In the genomic region with DNA sequence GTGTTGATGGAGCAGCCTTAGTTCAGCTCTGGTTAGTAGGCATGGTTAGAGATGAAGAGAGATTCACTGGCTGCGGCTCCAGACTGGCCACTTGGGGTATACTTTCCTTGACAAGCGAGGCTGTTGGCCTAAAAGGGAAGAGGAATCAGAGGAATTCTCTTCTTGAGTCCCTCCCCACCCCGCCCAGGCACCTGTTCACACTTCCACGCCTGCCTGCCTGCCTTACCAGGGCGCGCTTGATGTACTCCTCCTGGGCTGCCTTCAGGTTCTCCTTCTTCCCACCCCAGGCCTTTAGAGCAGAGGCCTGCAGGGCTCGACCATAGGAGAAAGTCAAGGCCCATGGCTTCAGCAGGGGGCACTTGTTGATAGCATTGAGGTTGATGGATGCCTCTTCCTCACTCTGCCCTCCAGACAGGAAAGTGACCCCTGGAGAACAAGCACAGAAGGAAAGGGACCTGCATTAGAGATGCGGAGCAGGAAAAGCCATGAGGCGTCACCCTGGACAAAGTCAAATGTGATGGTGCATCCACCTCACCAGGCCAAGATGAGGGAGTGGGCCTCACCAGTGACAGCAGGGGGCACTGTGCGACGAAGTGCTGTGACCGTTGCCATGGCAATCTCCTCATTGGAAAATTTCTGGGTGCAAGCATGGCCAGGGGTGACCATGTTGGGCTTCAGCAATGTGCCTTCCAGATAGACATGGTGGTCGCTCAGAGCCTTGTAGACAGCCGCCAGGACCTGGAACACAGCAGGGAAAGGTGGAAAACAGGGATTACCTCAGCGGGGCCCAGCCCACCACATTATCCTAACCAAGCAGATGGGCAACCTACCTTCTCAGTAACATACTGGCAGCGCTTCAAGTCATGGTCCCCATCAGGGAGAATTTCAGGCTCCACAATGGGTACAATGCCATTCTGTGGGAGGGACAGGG, we compare ENCODE assay signal across 14 mouse cellular contexts. TPM values are rescaled to one million over a fixed set of nuclear protein-coding genes. Genes with fewer than 3 reads are reported as not detected.
DNase-seq lines count a peak whose midpoint lies in the region; ATAC-seq and TF ChIP-seq lines count a peak whose summit lies in the region.
"Had no signal": no experiment of that assay in that cellular context is flagged by ENCODE, and none has a peak within 500 bp of the region (broad histone marks: within the 10 kb centered on the region; RNA-seq: fewer than 3 reads in every experiment).

No protein-coding gene starts in this region.

- peak overlapping the region; percentile 100 for H3K9ac ChIP-seq in heart, embryonic 13.5 days
- 0 out of 2 replicates have a peak overlapping the region, but pooled peaks have one; percentile 31 for H3K9ac ChIP-seq in midbrain, embryonic 12.5 days (replicated peaks)
- no peak overlapping the region for H3K9ac ChIP-seq in midbrain, embryonic 11.5 days (ENCODE audit: low read length)
- H3K9ac ChIP-seq in heart, embryonic 15.5 days: peak overlapping the region; percentile 95; the same call in 1 of the 2 replicates
- no peak overlapping the region for H3K9ac ChIP-seq in stomach, postnatal 0 days (ENCODE audit: low read length)

- WGBS in heart, embryonic 13.5 days: 81% methylated on average over 16 of the region's 16 CpGs
- WGBS in midbrain, embryonic 12.5 days: 87% methylated on average over 16 of the region's 16 CpGs
- 79% methylated on average over 16 of the region's 16 CpGs for WGBS in midbrain, embryonic 11.5 days
- 74% methylated on average over 16 of the region's 16 CpGs for WGBS in heart, embryonic 15.5 days
- 83% methylated on average over 16 of the region's 16 CpGs for WGBS in stomach, postnatal 0 days

- H3K36me3 ChIP-seq in heart, embryonic 13.5 days: peaks cover 40% of the 10 kb centered on the region
- H3K36me3 ChIP-seq in midbrain, embryonic 12.5 days: peaks cover 35% of the 10 kb centered on the region
- peaks cover 8% of the 10 kb centered on the region for H3K36me3 ChIP-seq in midbrain, embryonic 11.5 days (ENCODE audit: control insufficient read depth, insufficient read depth, low read length)
- H3K36me3 ChIP-seq in heart, embryonic 15.5 days: peaks cover 27% of the 10 kb centered on the region
- peaks cover 16% of the 10 kb centered on the region; the same call in 1 of the 2 replicates for H3K36me3 ChIP-seq in stomach, postnatal 0 days (ENCODE audit: control insufficient read depth, insufficient read depth, low read length)

- H3K9me3 ChIP-seq in heart, embryonic 13.5 days: no peaks in the 10 kb centered on the region
- no peaks in the 10 kb centered on the region for H3K9me3 ChIP-seq in midbrain, embryonic 12.5 days
- no peaks in the 10 kb centered on the region for H3K9me3 ChIP-seq in midbrain, embryonic 11.5 days (ENCODE audit: control insufficient read depth, low read length)
- no peaks in the 10 kb centered on the region for H3K9me3 ChIP-seq in heart, embryonic 15.5 days (replicated peaks)
- no peaks in the 10 kb centered on the region for H3K9me3 ChIP-seq in stomach, postnatal 0 days (ENCODE audit: control insufficient read depth, low read length)

- H3K27ac ChIP-seq in heart, embryonic 13.5 days (replicated peaks): 0 out of 2 replicates have a peak overlapping the region, but pooled peaks have one; percentile 100
- 0 out of 2 replicates have a peak overlapping the region, but pooled peaks have one; percentile 6 for H3K27ac ChIP-seq in midbrain, embryonic 12.5 days (replicated peaks)
- no peak overlapping the region for H3K27ac ChIP-seq in midbrain, embryonic 11.5 days (ENCODE audit: low read depth, low read length)
- 0 out of 2 replicates have a peak overlapping the region, but pooled peaks have one; percentile 2 for H3K27ac ChIP-seq in heart, embryonic 15.5 days
- H3K27ac ChIP-seq in stomach, postnatal 0 days (replicated peaks): no peak overlapping the region

- no peak for ATAC-seq in heart, embryonic 13.5 days (ENCODE audit: extremely low read depth, insufficient number of reproducible peaks, low FRiP score, low TSS enrichment)
- no peak for ATAC-seq in midbrain, embryonic 12.5 days (ENCODE audit: low FRiP score, low read depth)
- no peak for ATAC-seq in midbrain, embryonic 11.5 days (ENCODE audit: low FRiP score)
- ATAC-seq in heart, embryonic 15.5 days (replicated peaks; ENCODE audit: insufficient number of reproducible peaks, insufficient read depth, low FRiP score, low read depth): no peak
- ATAC-seq in stomach, postnatal 0 days (ENCODE audit: low FRiP score, low TSS enrichment): no peak
- ATAC-seq in erythroblast, adult 5-6 weeks (replicated peaks; ENCODE audit: low FRiP score, poor library complexity, severe bottlenecking): no peak
- ATAC-seq: forebrain, embryonic 16.5 days had no signal

- H3K4me3 ChIP-seq in heart, embryonic 13.5 days: peak overlapping the region; percentile 96
- no peak overlapping the region for H3K4me3 ChIP-seq in midbrain, embryonic 12.5 days
- no peak overlapping the region for H3K4me3 ChIP-seq in midbrain, embryonic 11.5 days (ENCODE audit: low read depth, low read length)
- peak overlapping the region; percentile 88 for H3K4me3 ChIP-seq in heart, embryonic 15.5 days
- no peak overlapping the region for H3K4me3 ChIP-seq in stomach, postnatal 0 days (ENCODE audit: low read depth, low read length)

- no peak for TF ChIP-seq EP300 in stomach, postnatal 0 days (optimal IDR thresholded peaks at IDR 0.05)

- no peak for DNase-seq in heart, postnatal 10 days
- DNase-seq in midbrain, embryonic 11.5 days (ENCODE audit: low spot score, missing footprints): no peak
- no peak for DNase-seq in stomach, postnatal 0 days (ENCODE audit: low spot score)
- DNase-seq: adrenal gland, postnatal 36 days; right cerebral cortex, postnatal 4 days; thymus, adult 2 months had no signal

- peak overlapping the region; percentile 79 for H3K4me2 ChIP-seq in heart, embryonic 13.5 days
- no peak overlapping the region for H3K4me2 ChIP-seq in midbrain, embryonic 12.5 days (replicated peaks)
- H3K4me2 ChIP-seq in midbrain, embryonic 11.5 days: no peak overlapping the region
- peak overlapping the region; percentile 83 for H3K4me2 ChIP-seq in heart, embryonic 15.5 days
- no peak overlapping the region for H3K4me2 ChIP-seq in stomach, postnatal 0 days (replicated peaks; ENCODE audit: low read depth)

- H3K27me3 ChIP-seq in heart, embryonic 13.5 days (replicated peaks): no peaks in the 10 kb centered on the region
- no peaks in the 10 kb centered on the region for H3K27me3 ChIP-seq in midbrain, embryonic 12.5 days
- H3K27me3 ChIP-seq in midbrain, embryonic 11.5 days (ENCODE audit: control insufficient read depth, insufficient read depth, low read length): no peaks in the 10 kb centered on the region
- H3K27me3 ChIP-seq in heart, embryonic 15.5 days: no peaks in the 10 kb centered on the region
- H3K27me3 ChIP-seq in stomach, postnatal 0 days (ENCODE audit: control insufficient read depth, insufficient read depth, low read length): no peaks in the 10 kb centered on the region

- peaks cover 73% of the 10 kb centered on the region for H3K4me1 ChIP-seq in heart, embryonic 13.5 days
- H3K4me1 ChIP-seq in midbrain, embryonic 12.5 days: peaks cover 51% of the 10 kb centered on the region
- H3K4me1 ChIP-seq in midbrain, embryonic 11.5 days (ENCODE audit: control insufficient read depth, insufficient read depth, low read length): peaks cover 35% of the 10 kb centered on the region
- H3K4me1 ChIP-seq in heart, embryonic 15.5 days (replicated peaks): peaks cover 62% of the 10 kb centered on the region
- no peaks in the 10 kb centered on the region; the same call in 1 of the 2 replicates for H3K4me1 ChIP-seq in stomach, postnatal 0 days (replicated peaks; ENCODE audit: control insufficient read depth, insufficient read depth)

- peak; percentile 39; the same call in 1 of the 2 replicates for TF ChIP-seq CTCF in stomach, postnatal 0 days (IDR thresholded peaks at IDR 0.05; ENCODE audit: low read depth)

- intact Hi-C loops in heart, postnatal 10 days (cut with DNase I): no loop called here

RNA-seq across cellular contexts. Expression of a gene that starts 1.8 kb away (rescaled TPM):
- polyA plus RNA-seq in heart, embryonic 13.5 days (2015; fragmentation: Nextera tagmentation; extraction: Ambion mirVana): 0.29 and 0.32 TPM in 2 replicates
- 10 to 100 TPM; 10.1 to 11.0 TPM for total RNA-seq in heart, postnatal 10 days (2021)
- polyA plus RNA-seq in midbrain, embryonic 12.5 days (2016; fragmentation: Nextera tagmentation; extraction: Ambion mirVana): 19.3 and 20.0 TPM in 2 replicates
- 10.5 and 11.1 TPM in 2 replicates for polyA plus RNA-seq in midbrain, embryonic 11.5 days (2014; fragmentation: Nextera tagmentation; extraction: Ambion mirVana)
- 0.69 and 1.3 TPM in 2 replicates for polyA plus RNA-seq in heart, embryonic 15.5 days (2015; fragmentation: Nextera tagmentation; extraction: Ambion mirVana)
- polyA plus RNA-seq in stomach, postnatal 0 days (2015; fragmentation: Nextera tagmentation; extraction: Ambion mirVana): 0.57 and 0.59 TPM in 2 replicates
- not detected in 2 replicates for total RNA-seq in erythroblast, adult 5-6 weeks (2015; ENCODE audit: low replicate concordance)
- total RNA-seq in erythroblast, adult 5-6 weeks (2017; ENCODE audit: low replicate concordance): not detected in 2 replicates
- total RNA-seq: common myeloid progenitor, adult 5-6 weeks; liver, adult 2 months had no signal

RNA-seq across cellular contexts. Expression of a gene that starts 3.4 kb away (rescaled TPM):
- polyA plus RNA-seq in heart, embryonic 13.5 days (2015; fragmentation: Nextera tagmentation; extraction: Ambion mirVana): 151 and 166 TPM in 2 replicates
- 10 to 100 TPM; 53.2 to 58.2 TPM for total RNA-seq in heart, postnatal 10 days (2021)
- 315 and 323 TPM in 2 replicates for polyA plus RNA-seq in midbrain, embryonic 12.5 days (2016; fragmentation: Nextera tagmentation; extraction: Ambion mirVana)
- polyA plus RNA-seq in midbrain, embryonic 11.5 days (2014; fragmentation: Nextera tagmentation; extraction: Ambion mirVana): 335 and 336 TPM in 2 replicates
- 120 and 149 TPM in 2 replicates for polyA plus RNA-seq in heart, embryonic 15.5 days (2015; fragmentation: Nextera tagmentation; extraction: Ambion mirVana)
- polyA plus RNA-seq in stomach, postnatal 0 days (2015; fragmentation: Nextera tagmentation; extraction: Ambion mirVana): 118 and 122 TPM in 2 replicates
- total RNA-seq in erythroblast, adult 5-6 weeks (2015; ENCODE audit: low replicate concordance): 46.7 and 84.9 TPM in 2 replicates
- total RNA-seq in erythroblast, adult 5-6 weeks (2017; ENCODE audit: low replicate concordance): 43.5 and 62.7 TPM in 2 replicates

RNA-seq across cellular contexts. Expression of a gene that starts 14.4 kb away (rescaled TPM):
- polyA plus RNA-seq in heart, embryonic 13.5 days (2015; fragmentation: Nextera tagmentation; extraction: Ambion mirVana): 0.32 and 0.33 TPM in 2 replicates
- total RNA-seq in heart, postnatal 10 days (2021): under 1 TPM; 0.29 to 0.35 TPM
- polyA plus RNA-seq in midbrain, embryonic 12.5 days (2016; fragmentation: Nextera tagmentation; extraction: Ambion mirVana): 0.64 and 0.65 TPM in 2 replicates
- 0.20 and 0.43 TPM in 2 replicates for polyA plus RNA-seq in midbrain, embryonic 11.5 days (2014; fragmentation: Nextera tagmentation; extraction: Ambion mirVana)
- polyA plus RNA-seq in heart, embryonic 15.5 days (2015; fragmentation: Nextera tagmentation; extraction: Ambion mirVana): 0.34 and 0.41 TPM in 2 replicates
- polyA plus RNA-seq in stomach, postnatal 0 days (2015; fragmentation: Nextera tagmentation; extraction: Ambion mirVana): 0.08 and 0.18 TPM in 2 replicates
- 28.8 and 31.9 TPM in 2 replicates for total RNA-seq in erythroblast, adult 5-6 weeks (2015; ENCODE audit: low replicate concordance)
- total RNA-seq in erythroblast, adult 5-6 weeks (2017; ENCODE audit: low replicate concordance): 12.3 and 23.2 TPM in 2 replicates
- total RNA-seq: common myeloid progenitor, adult 5-6 weeks had no signal
- polyA plus RNA-seq: heart, postnatal 0 days had no signal

RNA-seq across cellular contexts. Expression of a gene that starts 18.9 kb away (rescaled TPM):
- polyA plus RNA-seq in heart, embryonic 13.5 days (2015; fragmentation: Nextera tagmentation; extraction: Ambion mirVana): 79.1 and 86.2 TPM in 2 replicates
- total RNA-seq in heart, postnatal 10 days (2021): 10 to 100 TPM; 61.9 to 71.7 TPM
- polyA plus RNA-seq in midbrain, embryonic 12.5 days (2016; fragmentation: Nextera tagmentation; extraction: Ambion mirVana): 125 and 126 TPM in 2 replicates
- 87.8 and 91.5 TPM in 2 replicates for polyA plus RNA-seq in midbrain, embryonic 11.5 days (2014; fragmentation: Nextera tagmentation; extraction: Ambion mirVana)
- 78.1 and 90.5 TPM in 2 replicates for polyA plus RNA-seq in heart, embryonic 15.5 days (2015; fragmentation: Nextera tagmentation; extraction: Ambion mirVana)
- polyA plus RNA-seq in stomach, postnatal 0 days (2015; fragmentation: Nextera tagmentation; extraction: Ambion mirVana): 86.0 and 102 TPM in 2 replicates
- total RNA-seq in erythroblast, adult 5-6 weeks (2015; ENCODE audit: low replicate concordance): 752 and 763 TPM in 2 replicates
- 364 and 550 TPM in 2 replicates for total RNA-seq in erythroblast, adult 5-6 weeks (2017; ENCODE audit: low replicate concordance)

RNA-seq across cellular contexts. Expression of a gene that starts 29.5 kb away (rescaled TPM):
- polyA plus RNA-seq in heart, embryonic 13.5 days (2015; fragmentation: Nextera tagmentation; extraction: Ambion mirVana): 1.2 and 1.4 TPM in 2 replicates
- 1 to 10 TPM; 3.6 to 4.6 TPM for total RNA-seq in heart, postnatal 10 days (2021)
- polyA plus RNA-seq in midbrain, embryonic 12.5 days (2016; fragmentation: Nextera tagmentation; extraction: Ambion mirVana): 2.0 and 2.4 TPM in 2 replicates
- 0.57 and 0.86 TPM in 2 replicates for polyA plus RNA-seq in midbrain, embryonic 11.5 days (2014; fragmentation: Nextera tagmentation; extraction: Ambion mirVana)
- polyA plus RNA-seq in heart, embryonic 15.5 days (2015; fragmentation: Nextera tagmentation; extraction: Ambion mirVana): 1.2 and 1.3 TPM in 2 replicates
- 51.3 and 53.1 TPM in 2 replicates for polyA plus RNA-seq in stomach, postnatal 0 days (2015; fragmentation: Nextera tagmentation; extraction: Ambion mirVana)
- 5.6 TPM in 1 of 2 replicates, not detected in the other for total RNA-seq in erythroblast, adult 5-6 weeks (2015; ENCODE audit: low replicate concordance)
- total RNA-seq in erythroblast, adult 5-6 weeks (2017; ENCODE audit: low replicate concordance): 5.4 and 7.2 TPM in 2 replicates

Comparison
In these comparisons a context has a peak if more than half of its experiments do, and no peak if none do; other contexts are left out.
1. H3K27ac ChIP-seq: peak in heart, embryonic 13.5 days (single experiment), midbrain, embryonic 12.5 days (single experiment) and heart, embryonic 15.5 days (single experiment); none in midbrain, embryonic 11.5 days (single experiment) and stomach, postnatal 0 days (single experiment).
2. H3K9ac ChIP-seq: peak in heart, embryonic 13.5 days (single experiment), midbrain, embryonic 12.5 days (single experiment) and heart, embryonic 15.5 days (single experiment); none in midbrain, embryonic 11.5 days (single experiment) and stomach, postnatal 0 days (single experiment).
3. H3K4me2 ChIP-seq: peak in heart, embryonic 13.5 days (single experiment) and heart, embryonic 15.5 days (single experiment); none in midbrain, embryonic 12.5 days (single experiment), midbrain, embryonic 11.5 days (single experiment) and stomach, postnatal 0 days (single experiment).
4. H3K4me3 ChIP-seq: peak in heart, embryonic 13.5 days (single experiment) and heart, embryonic 15.5 days (single experiment); none in midbrain, embryonic 12.5 days (single experiment), midbrain, embryonic 11.5 days (single experiment) and stomach, postnatal 0 days (single experiment).